Mouse (Mus musculus) CH12.LX (cell line): Measurements from ENCODE around the gene Plcg2.

ENCODE experiments used
- E2F4 ChIP-seq: IDR thresholded peaks from 2 replicates; pipeline ENCODE4 v1.6.1; 2011; ENCODE audit warnings: low read depth, low read length, improper control_type of control experiment; ENCODE audit not compliant: insufficient replicate concordance
- POLR2A ChIP-seq: IDR thresholded peaks from 2 replicates; pipeline ENCODE4 v1.6.1; 2011; ENCODE audit warnings: low read depth, mild to moderate bottlenecking, improper control_type of control experiment, low read length

- TF ChIP-seq POLR2A (no peak), E2F4 (no peak)
These were observed 28.1 kb downstream of the Plcg2 start for GRCm38 (mm10) chr8:117526185-117526584.
